Mouse (Mus musculus) liver, postnatal 0 days (tissue): ENCODE measurements at regions not wholly inside any gene's neighbourhood (a gene's known extent, or its start where the extent isn't known, plus 50 kb on each side); places are given as distances from the start of the nearest gene placed in this dataset.
"Not testable (repeated sequence)": the region's sequence is repeated elsewhere in the genome, so short reads cannot be mapped to it uniquely, and the experiment has no call there.

ENCODE experiments used
- ATAC-seq: fragments of 200-750 bp; cut with Nextera tagmentation; 2 replicates; pipeline ENCODE4 v1.8.0; 2017; ENCODE audit warnings: mild to moderate bottlenecking, moderate library complexity
- DNase-seq: peaks from one replicate; pipeline ENCODE4 v3.0.0-alpha.2; 2016
- H3K27ac ChIP-seq: fragments of 300-500 bp; sonication (generic); 2 replicates; pipeline ENCODE4 v1.5.1; 2014; ENCODE audit warnings: antibody characterized with exemption, moderate library complexity, mild to moderate bottlenecking, low read depth
- H3K27me3 ChIP-seq: fragments of 300-500 bp; sonication (generic); 2 replicates; pipeline ENCODE4 v1.6.1; 2014; ENCODE audit warnings: low read length, control low read depth, mixed read lengths; ENCODE audit not compliant: insufficient read depth
- H3K36me3 ChIP-seq: fragments of 300-500 bp; sonication (generic); replicated peaks from 2 replicates; pipeline ENCODE4 v1.6.1; 2014; ENCODE audit warnings: mild to moderate bottlenecking, control low read depth, low read length, moderate library complexity, mixed read lengths; ENCODE audit not compliant: insufficient read depth
- H3K4me1 ChIP-seq: fragments of 300-500 bp; sonication (generic); 2 replicates; pipeline ENCODE4 v1.6.1; 2014; ENCODE audit warnings: antibody characterized with exemption, mild to moderate bottlenecking, control low read depth; ENCODE audit not compliant: insufficient read depth
- H3K4me2 ChIP-seq: fragments of 300-500 bp; sonication (generic); 2 replicates; pipeline ENCODE4 v1.6.1; 2014; ENCODE audit warnings: low read depth, mild to moderate bottlenecking, low read length, moderate library complexity, mixed read lengths
- H3K4me3 ChIP-seq: fragments of 300-500 bp; sonication (generic); 2 replicates; pipeline ENCODE4 v1.5.1; 2014; ENCODE audit warnings: low read depth, low read length
- H3K9ac ChIP-seq: fragments of 300-500 bp; sonication (generic); replicated peaks from 2 replicates; pipeline ENCODE4 v1.6.1; 2014; ENCODE audit warnings: mild to moderate bottlenecking, moderate library complexity
- H3K9me3 ChIP-seq: fragments of 300-500 bp; sonication (generic); 2 replicates; pipeline ENCODE4 v1.6.1; 2016; ENCODE audit warnings: mild to moderate bottlenecking, control low read depth, low read length, mixed read lengths
- CTCF ChIP-seq: sonication (generic); IDR thresholded peaks from 2 replicates; pipeline ENCODE4 v1.5.1; 2016; ENCODE audit warnings: antibody characterized with exemption, low read depth
- EP300 ChIP-seq: IDR thresholded peaks from 2 replicates; pipeline ENCODE4 v1.6.1; 2016; ENCODE audit warnings: antibody characterized with exemption, low read depth, mild to moderate bottlenecking
- WGBS: fragments of 180-500 bp; shearing (Covaris S2); extraction: QIAGEN DNeasy Blood & Tissue Kit; methylation state at CpG from one replicate; pipeline ENCODE4 v1.1.7; 2014; ENCODE audit not compliant: insufficient replicate concordance; 5-methylcytosine and 5-hydroxymethylcytosine counted together

DNA sequence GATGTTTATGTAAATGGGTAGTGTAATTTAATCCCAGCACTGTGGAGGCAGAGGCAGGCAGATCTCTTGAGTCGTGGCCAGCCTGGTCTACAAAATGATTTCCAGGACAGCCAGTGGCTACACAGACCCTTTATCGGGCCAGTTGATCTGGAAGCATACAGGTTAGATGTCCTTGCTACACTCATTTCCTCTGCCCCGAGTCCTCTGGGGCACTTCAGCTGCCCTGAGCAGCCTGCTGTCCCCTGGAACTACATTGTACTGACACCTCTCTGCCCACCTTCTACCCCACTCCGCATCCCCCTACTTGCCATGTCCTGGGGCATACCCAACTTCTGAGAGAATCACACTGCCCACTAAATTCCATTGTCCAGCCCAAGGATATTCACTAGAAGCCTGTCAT is 60.6 kb upstream of the Helt start:
- 79% methylated on average over 4 of the region's 4 CpGs for WGBS

GRCm38 (mm10) chr8:46357961-46358360 is 63.5 kb upstream of the Helt start:
- not testable (repeated sequence) for DNase-seq, H3K27me3 ChIP-seq, H3K4me1 ChIP-seq, H3K9me3 ChIP-seq, H3K4me2 ChIP-seq, H3K27ac ChIP-seq, H3K9ac ChIP-seq, H3K4me3 ChIP-seq, H3K36me3 ChIP-seq, ATAC-seq
- 83% methylated on average over 9 of the region's 9 CpGs for WGBS

More for the DNA sequence above, 60.6 kb upstream of the Helt start:
- TF ChIP-seq CTCF (no peak), EP300 (no peak)
- Histone ChIP-seq H3K9ac (no peak overlapping the region), H3K4me1 (no peaks in the 10 kb centered on the region), H3K27ac (no peak overlapping the region), H3K4me2 (no peak overlapping the region), H3K36me3 (no peaks in the 10 kb centered on the region), H3K4me3 (no peak overlapping the region), H3K9me3 (no peaks in the 10 kb centered on the region), H3K27me3 (no peaks in the 10 kb centered on the region)
- no peak for ATAC-seq
- DNase-seq: no peak

- 53% methylated on average over 2 of the region's 2 CpGs for WGBS
- DNase-seq (peak; percentile 31), ATAC-seq (peak; percentile 97)
- Histone ChIP-seq H3K27ac (peak overlapping the region; percentile 91), H3K4me3 (no peak overlapping the region), H3K9ac (no peak overlapping the region), H3K27me3 (no peaks in the 10 kb centered on the region), H3K36me3 (no peaks in the 10 kb centered on the region), H3K4me2 (no peak overlapping the region), H3K4me1 (peaks cover 3% of the 10 kb centered on the region; the same call in 1 of the 2 replicates), H3K9me3 (no peaks in the 10 kb centered on the region)
- TF ChIP-seq EP300 (peak; percentile 89), CTCF (peak; percentile 65)
These were observed 68.4 kb upstream of the Helt start for GRCm38 (mm10) chr8:46362871-46363306.

DNA sequence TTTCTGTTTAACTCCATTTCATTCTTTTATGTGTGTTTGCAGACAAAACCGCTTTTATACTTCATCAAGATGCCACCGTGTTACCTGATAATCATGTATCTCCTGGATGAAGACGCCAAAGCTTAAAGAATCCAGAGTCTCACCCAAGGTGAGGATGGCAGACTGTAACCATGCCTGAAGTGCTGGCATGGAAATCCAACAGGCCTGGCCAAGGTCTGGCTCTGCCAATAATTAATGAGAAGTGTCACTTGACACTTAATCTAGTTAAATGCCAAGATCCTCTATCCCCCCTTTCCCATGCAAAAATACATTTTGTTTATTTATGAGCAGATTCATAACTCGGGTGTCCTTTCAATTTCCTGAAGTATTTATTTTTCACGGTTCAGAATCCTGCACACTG is 71.2 kb upstream of the Helt start:
- DNase-seq: no peak
- no peak overlapping the region for H3K4me3 ChIP-seq
- no peak overlapping the region for H3K4me2 ChIP-seq
- H3K36me3 ChIP-seq: no peaks in the 10 kb centered on the region
- TF ChIP-seq CTCF (no peak), EP300 (no peak)
- H3K27me3 ChIP-seq: no peaks in the 10 kb centered on the region
- no peak for ATAC-seq
- H3K27ac ChIP-seq: no peak overlapping the region
- peaks cover 3% of the 10 kb centered on the region; the same call in 1 of the 2 replicates for H3K4me1 ChIP-seq
- WGBS: 78% methylated on average over 5 of the region's 5 CpGs
- H3K9ac ChIP-seq: no peak overlapping the region
- no peaks in the 10 kb centered on the region for H3K9me3 ChIP-seq

- Histone ChIP-seq H3K4me2 (no peak overlapping the region), H3K9ac (no peak overlapping the region), H3K9me3 (peaks cover 6% of the 10 kb centered on the region; the same call in 1 of the 2 replicates), H3K27ac (no peak overlapping the region), H3K27me3 (no peaks in the 10 kb centered on the region), H3K4me3 (no peak overlapping the region), H3K36me3 (peaks cover under 1% of the 10 kb centered on the region; the same call in 1 of the 2 replicates), H3K4me1 (no peaks in the 10 kb centered on the region)
- no peak for DNase-seq
- ATAC-seq: no peak
- 88% methylated on average over 3 of the region's 3 CpGs for WGBS
- TF ChIP-seq CTCF (no peak), EP300 (no peak)
These were observed 72.7 kb upstream of the Helt start for GRCm38 (mm10) chr8:46367125-46367524.

GRCm38 (mm10) chr8:46374092-46374491 is 79.6 kb upstream of the Helt start:
- no peak for DNase-seq
- no peak overlapping the region for H3K4me3 ChIP-seq
- TF ChIP-seq CTCF (no peak), EP300 (no peak)
- no peaks in the 10 kb centered on the region for H3K27me3 ChIP-seq
- H3K27ac ChIP-seq: no peak overlapping the region
- WGBS: 40% methylated on average over 4 of the region's 4 CpGs
- no peak for ATAC-seq
- 0 out of 2 replicates have a peak, but pooled peaks cover 3% of the 10 kb centered on the region for H3K4me1 ChIP-seq
- no peak overlapping the region for H3K9ac ChIP-seq
- peaks cover 5% of the 10 kb centered on the region; the same call in 1 of the 2 replicates for H3K36me3 ChIP-seq
- peaks cover 6% of the 10 kb centered on the region; the same call in 1 of the 2 replicates for H3K9me3 ChIP-seq
- no peak overlapping the region for H3K4me2 ChIP-seq

DNA sequence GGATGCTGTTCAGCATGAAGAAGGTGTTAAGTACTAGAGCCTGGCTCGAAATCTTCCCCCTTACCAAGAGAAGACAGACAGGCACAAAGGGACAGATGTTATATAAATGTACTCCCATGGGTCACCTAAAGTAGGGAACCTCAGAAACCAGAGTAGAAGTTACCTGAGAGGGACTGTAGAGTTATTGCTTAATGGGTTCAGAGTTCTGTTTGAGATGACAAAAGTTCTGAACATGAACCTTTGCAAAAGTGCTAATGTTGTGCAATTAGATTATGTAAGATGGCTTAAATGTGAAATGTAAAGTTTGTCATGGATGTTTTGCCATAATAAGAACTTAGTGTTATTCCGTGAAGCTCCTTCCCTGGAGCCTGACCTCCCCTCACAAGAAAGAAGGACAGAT is 81.5 kb upstream of the Helt start:
- no peaks in the 10 kb centered on the region for H3K27me3 ChIP-seq
- no peak overlapping the region for H3K4me2 ChIP-seq
- TF ChIP-seq EP300 (peak; percentile 95), CTCF (no peak)

More for the DNA sequence above, 81.5 kb upstream of the Helt start:
- Histone ChIP-seq H3K27ac (peak overlapping the region; percentile 89), H3K36me3 (peaks cover 5% of the 10 kb centered on the region; the same call in 1 of the 2 replicates), H3K4me1 (0 out of 2 replicates have a peak, but pooled peaks cover 3% of the 10 kb centered on the region), H3K9me3 (peaks cover 3% of the 10 kb centered on the region; the same call in 1 of the 2 replicates), H3K9ac (no peak overlapping the region), H3K4me3 (no peak overlapping the region)
- no peak for DNase-seq
- peak; percentile 96 for ATAC-seq
- WGBS: 38% methylated on average over 2 of the region's 2 CpGs
